Mouse (Mus musculus): ENCODE data around the gene Manf. TPM values are rescaled to one million over a fixed set of nuclear protein-coding genes. Genes with fewer than 3 reads are reported as not detected.

Gene Manf
- polyA plus RNA-seq (2016; fragmentation: Nextera tagmentation; extraction: Ambion mirVana) = 231 and 297 TPM in 2 replicates

DNA sequence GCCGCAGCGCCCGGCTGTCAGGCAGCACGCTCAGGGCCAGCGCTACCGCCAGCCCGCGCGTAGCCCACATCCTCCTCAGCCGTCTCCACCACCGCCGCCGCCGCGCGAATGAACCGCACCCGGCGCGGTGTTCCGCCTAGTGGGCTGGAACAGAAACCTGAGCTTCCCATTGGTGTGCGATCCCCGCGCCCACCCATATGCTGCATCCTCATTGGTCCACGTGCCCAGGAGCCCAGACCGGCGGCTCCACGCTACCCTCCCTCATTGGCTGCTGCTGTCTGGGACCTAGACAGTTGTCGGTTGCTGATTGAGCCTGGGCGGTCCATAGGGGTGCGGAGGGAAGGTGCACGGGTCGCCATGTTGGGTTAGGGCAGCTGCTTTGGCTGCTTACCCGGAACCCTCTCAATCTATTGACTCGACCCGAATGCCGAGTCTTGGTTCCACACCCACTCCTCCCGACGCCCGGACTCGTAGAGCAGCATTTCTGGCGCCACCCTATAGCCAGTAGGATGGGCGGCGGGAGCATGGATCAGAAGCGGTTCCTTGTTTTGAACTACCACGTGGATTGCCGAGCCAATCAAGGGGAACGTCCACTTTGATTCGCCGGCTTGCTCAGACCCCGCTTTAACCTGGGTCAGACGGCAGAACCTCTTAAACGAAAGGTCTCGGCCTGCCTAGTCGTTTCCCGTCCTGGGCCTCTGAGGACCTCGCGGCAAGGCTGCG, at the start of gene Manf:
Manf (minus strand) TSS at position 151 of the 723 bp plus-strand sequence.
- DNase-seq (ENCODE audit: low spot score) = peak; percentile 98
- Histone ChIP-seq H3K9me3 (replicated peaks) (no peaks in the 10 kb centered on the region), H3K36me3 (peaks cover 40% of the 10 kb centered on the region), H3K27me3 (ENCODE audit: low read depth, poor library complexity, severe bottlenecking) (no peaks in the 10 kb centered on the region), H3K4me3 (peak within 1 kb of the TSS; percentile 83), H3K27ac (replicated peaks) (peak within 1 kb of the TSS; percentile 94), H3K4me1 (peaks cover 54% of the 10 kb centered on the region)
- WGBS = under 1% methylated on average over 59 of the region's 59 CpGs

DNA sequence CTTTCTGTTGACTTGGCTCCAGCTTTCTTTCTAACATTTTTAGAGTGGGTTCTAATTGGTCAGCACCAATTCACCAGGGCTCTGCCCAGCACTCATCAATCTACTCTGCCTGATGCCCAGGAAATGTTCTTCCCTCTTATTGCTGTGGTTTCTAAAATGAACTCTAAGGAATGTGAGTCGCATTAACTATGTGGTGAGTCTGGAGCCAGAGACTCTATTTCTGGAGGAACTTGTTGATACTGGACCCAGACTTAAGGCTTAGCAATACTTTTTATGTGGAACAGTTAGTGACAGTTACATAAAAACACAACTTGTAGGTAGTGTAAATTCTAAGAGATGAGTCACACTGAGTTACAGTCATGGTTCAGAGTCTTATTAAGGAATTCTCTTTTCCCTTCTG, 43.2 kb upstream of the Manf start:
- H3K36me3 ChIP-seq = peaks cover 7% of the 10 kb centered on the region; the same call in 1 of the 2 replicates
- H3K4me1 ChIP-seq = no peaks in the 10 kb centered on the region
- 88% methylated on average over 1 of the region's 1 CpGs for WGBS
- H3K9me3 ChIP-seq (replicated peaks) = no peaks in the 10 kb centered on the region
- no peak overlapping the region for H3K4me3 ChIP-seq
- no peak overlapping the region for H3K27ac ChIP-seq (replicated peaks)
- DNase-seq (ENCODE audit: low spot score) = no peak
- no peaks in the 10 kb centered on the region for H3K27me3 ChIP-seq (ENCODE audit: low read depth, poor library complexity, severe bottlenecking)

GRCm38 (mm10) chr9:106914878-106915277, 23.1 kb upstream of the Manf start:
- Histone ChIP-seq H3K27me3 (ENCODE audit: low read depth, poor library complexity, severe bottlenecking) (no peaks in the 10 kb centered on the region), H3K9me3 (replicated peaks) (no peaks in the 10 kb centered on the region), H3K4me1 (no peaks in the 10 kb centered on the region), H3K27ac (replicated peaks) (no peak overlapping the region), H3K4me3 (no peak overlapping the region), H3K36me3 (no peaks in the 10 kb centered on the region)
- WGBS = 88% methylated on average over 6 of the region's 6 CpGs
- no peak for DNase-seq (ENCODE audit: low spot score)

- Histone ChIP-seq H3K4me1 (no peaks in the 10 kb centered on the region), H3K36me3 (no peaks in the 10 kb centered on the region), H3K9me3 (replicated peaks) (no peaks in the 10 kb centered on the region), H3K27me3 (ENCODE audit: low read depth, poor library complexity, severe bottlenecking) (no peaks in the 10 kb centered on the region), H3K4me3 (no peak overlapping the region), H3K27ac (replicated peaks) (no peak overlapping the region)
- DNase-seq (ENCODE audit: low spot score) = no peak
- 25% methylated on average over 1 of the region's 1 CpGs for whole genome bisulfite sequencing
Observed at GRCm38 (mm10) chr9:106913759-106914158, 22.0 kb upstream of the Manf start.

DNA sequence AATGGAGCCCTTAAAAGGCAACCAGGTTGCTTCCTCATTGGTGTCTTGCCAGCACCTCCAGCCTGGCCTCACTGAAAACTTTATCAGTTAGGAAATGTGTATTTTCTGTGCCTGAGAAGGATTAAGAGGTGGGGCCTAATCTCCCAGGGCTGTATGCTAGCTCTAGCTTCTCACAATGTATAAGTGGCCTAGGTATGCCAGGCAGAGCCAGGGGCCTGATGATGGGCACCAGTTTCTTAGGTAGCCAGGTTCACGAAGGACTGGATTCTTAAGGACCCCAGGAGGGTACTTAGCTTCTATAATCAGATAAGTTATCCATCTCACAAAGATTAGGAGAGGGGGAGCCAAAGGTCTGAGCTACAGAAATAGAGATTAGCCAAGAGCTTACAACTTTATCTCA, 19.8 kb upstream of the Manf start:
- Histone ChIP-seq H3K27me3 (ENCODE audit: low read depth, poor library complexity, severe bottlenecking) (no peaks in the 10 kb centered on the region), H3K4me1 (no peaks in the 10 kb centered on the region), H3K4me3 (no peak overlapping the region), H3K36me3 (0 out of 2 replicates have a peak, but pooled peaks cover 5% of the 10 kb centered on the region), H3K9me3 (replicated peaks) (no peaks in the 10 kb centered on the region), H3K27ac (replicated peaks) (no peak overlapping the region)
- WGBS = 91% methylated on average over 1 of the region's 1 CpGs
- DNase-seq (ENCODE audit: low spot score) = no peak

DNA sequence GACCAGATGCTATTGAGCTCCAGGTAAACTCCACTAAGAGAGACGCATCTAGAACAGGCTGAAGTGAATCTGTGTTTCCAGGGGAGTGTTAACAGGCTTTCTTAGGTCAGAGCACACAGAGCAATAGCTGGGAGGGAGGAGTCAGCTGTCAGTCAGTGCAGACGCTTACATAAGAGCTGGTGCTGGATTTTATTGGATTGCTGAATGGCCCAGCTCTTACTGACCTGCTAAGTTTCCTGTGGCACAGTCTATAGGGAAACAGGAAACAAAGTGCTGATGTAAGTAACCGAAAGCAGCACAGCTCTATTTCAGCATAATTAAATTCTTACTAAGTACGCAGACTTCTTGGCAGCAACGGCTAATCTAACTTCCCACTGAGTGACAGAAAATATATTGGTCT, 16.9 kb upstream of the Manf start:
- no peak for DNase-seq (ENCODE audit: low spot score)
- Histone ChIP-seq H3K27me3 (ENCODE audit: low read depth, poor library complexity, severe bottlenecking) (no peaks in the 10 kb centered on the region), H3K36me3 (0 out of 2 replicates have a peak, but pooled peaks cover 5% of the 10 kb centered on the region), H3K27ac (replicated peaks) (no peak overlapping the region), H3K4me3 (no peak overlapping the region), H3K9me3 (replicated peaks) (no peaks in the 10 kb centered on the region), H3K4me1 (no peaks in the 10 kb centered on the region)
- WGBS = 66% methylated on average over 5 of the region's 5 CpGs

GRCm38 (mm10) chr9:106908174-106908573, 16.4 kb upstream of the Manf start:
- 0 out of 2 replicates have a peak, but pooled peaks cover 5% of the 10 kb centered on the region for H3K36me3 ChIP-seq
- no peaks in the 10 kb centered on the region for H3K9me3 ChIP-seq (replicated peaks)
- H3K4me1 ChIP-seq = no peaks in the 10 kb centered on the region
- H3K27ac ChIP-seq (replicated peaks) = no peak overlapping the region
- no peak overlapping the region for H3K4me3 ChIP-seq
- no peak for DNase-seq (ENCODE audit: low spot score)
- no peaks in the 10 kb centered on the region for H3K27me3 ChIP-seq (ENCODE audit: low read depth, poor library complexity, severe bottlenecking)
- WGBS = 83% methylated on average over 3 of the region's 3 CpGs

DNA sequence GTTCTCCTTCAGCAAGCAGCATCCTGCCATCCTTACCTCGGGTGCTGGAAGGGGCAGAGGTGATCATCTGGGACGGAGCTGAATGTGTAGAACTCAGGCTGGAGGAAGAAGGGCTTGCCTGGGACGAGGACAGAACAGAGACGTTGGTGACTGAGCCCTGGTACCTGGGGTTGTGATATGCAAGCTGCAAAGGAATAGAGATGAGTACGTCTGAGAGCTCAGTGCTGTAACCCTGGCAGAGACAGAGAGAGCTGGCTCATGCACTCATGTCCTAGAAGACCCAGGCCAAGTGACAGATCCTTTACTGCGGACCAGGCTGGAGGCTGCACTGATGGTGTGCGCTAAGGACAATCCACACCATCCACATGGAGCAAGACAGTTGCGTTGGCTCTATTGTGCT, 14.8 kb upstream of the Manf start:
- Histone ChIP-seq H3K9me3 (replicated peaks) (no peaks in the 10 kb centered on the region), H3K36me3 (0 out of 2 replicates have a peak, but pooled peaks cover 5% of the 10 kb centered on the region), H3K27ac (replicated peaks) (no peak overlapping the region), H3K4me3 (no peak overlapping the region), H3K4me1 (no peaks in the 10 kb centered on the region), H3K27me3 (ENCODE audit: low read depth, poor library complexity, severe bottlenecking) (no peaks in the 10 kb centered on the region)
- 84% methylated on average over 8 of the region's 8 CpGs for WGBS
- DNase-seq (ENCODE audit: low spot score) = no peak

- no peak overlapping the region for H3K27ac ChIP-seq (replicated peaks)
- no peaks in the 10 kb centered on the region for H3K27me3 ChIP-seq (ENCODE audit: low read depth, poor library complexity, severe bottlenecking)
- 32% methylated on average over 1 of the region's 1 CpGs for WGBS
- H3K4me1 ChIP-seq = no peaks in the 10 kb centered on the region
- no peak for DNase-seq (ENCODE audit: low spot score)
- no peaks in the 10 kb centered on the region for H3K9me3 ChIP-seq (replicated peaks)
- H3K4me3 ChIP-seq = no peak overlapping the region
- H3K36me3 ChIP-seq = 0 out of 2 replicates have a peak, but pooled peaks cover 5% of the 10 kb centered on the region
Observed at GRCm38 (mm10) chr9:106903791-106904134, 12.0 kb upstream of the Manf start.

DNA sequence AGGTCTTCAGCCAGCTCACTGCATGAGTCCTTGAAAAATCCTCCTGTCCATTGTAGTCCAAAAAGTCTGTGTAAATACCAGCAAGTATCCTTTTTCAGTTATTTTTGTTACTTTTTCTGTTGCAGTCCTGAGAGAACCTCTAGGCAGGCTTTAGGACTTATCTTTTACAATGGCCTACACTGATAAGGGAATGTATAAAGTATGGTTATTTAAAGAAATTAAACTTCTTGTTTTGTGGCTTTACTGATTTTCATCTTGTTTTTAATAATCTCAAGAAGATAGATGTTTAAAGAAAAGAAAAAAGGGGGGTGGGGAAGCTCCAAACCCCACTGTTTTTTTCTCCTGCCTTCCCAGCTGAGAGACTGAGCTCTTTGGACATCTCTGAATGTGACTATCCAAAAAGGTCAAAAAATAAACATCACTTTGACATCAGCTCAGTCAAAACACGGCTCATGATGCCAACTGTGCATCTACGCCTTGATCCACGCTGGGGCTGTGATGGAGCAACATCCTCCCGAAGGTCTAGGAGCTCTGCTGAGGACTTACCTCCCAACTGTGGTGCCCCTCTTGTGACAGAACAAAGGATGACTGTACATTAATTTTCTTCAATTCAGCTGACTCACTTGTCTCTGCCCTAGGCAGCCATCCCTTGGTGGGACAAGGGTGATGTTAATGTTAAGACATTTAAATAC, 11.5 kb upstream of the Manf start:
- WGBS = 80% methylated on average over 4 of the region's 4 CpGs
- no peaks in the 10 kb centered on the region for H3K9me3 ChIP-seq (replicated peaks)
- H3K27me3 ChIP-seq (ENCODE audit: low read depth, poor library complexity, severe bottlenecking) = no peaks in the 10 kb centered on the region
- no peak overlapping the region for H3K27ac ChIP-seq (replicated peaks)
- 0 out of 2 replicates have a peak, but pooled peaks cover 5% of the 10 kb centered on the region for H3K36me3 ChIP-seq
- no peak for DNase-seq (ENCODE audit: low spot score)
- H3K4me1 ChIP-seq = no peaks in the 10 kb centered on the region
- no peak overlapping the region for H3K4me3 ChIP-seq

DNA sequence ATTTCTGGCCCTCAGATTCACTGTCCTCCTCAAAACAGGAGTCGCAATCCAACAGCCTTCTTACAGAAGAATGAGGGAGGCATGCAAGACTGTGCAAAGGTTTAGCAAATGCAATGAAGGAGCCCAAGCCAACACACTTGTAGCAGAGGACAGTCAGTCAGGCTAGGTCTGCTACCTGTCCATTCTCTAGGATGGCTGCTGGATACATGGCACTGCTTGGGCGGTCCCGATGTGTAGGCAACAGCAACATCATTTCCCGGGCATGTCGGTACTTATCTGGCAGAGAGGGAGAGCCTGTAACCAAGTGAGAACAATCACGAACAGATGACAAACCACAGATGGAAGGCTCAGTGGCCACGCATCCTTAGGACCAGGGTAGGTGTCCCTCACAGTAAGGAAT, 9.8 kb upstream of the Manf start:
- no peak for DNase-seq (ENCODE audit: low spot score)
- no peak overlapping the region for H3K27ac ChIP-seq (replicated peaks)
- 93% methylated on average over 7 of the region's 7 CpGs for WGBS
- no peaks in the 10 kb centered on the region for H3K9me3 ChIP-seq (replicated peaks)
- no peaks in the 10 kb centered on the region for H3K4me1 ChIP-seq
- H3K4me3 ChIP-seq = no peak overlapping the region
- no peaks in the 10 kb centered on the region for H3K27me3 ChIP-seq (ENCODE audit: low read depth, poor library complexity, severe bottlenecking)
- peaks cover under 1% of the 10 kb centered on the region; the same call in 1 of the 2 replicates for H3K36me3 ChIP-seq

- H3K27me3 ChIP-seq (ENCODE audit: low read depth, poor library complexity, severe bottlenecking) = no peaks in the 10 kb centered on the region
- H3K4me1 ChIP-seq = no peaks in the 10 kb centered on the region
- H3K36me3 ChIP-seq = peaks cover 4% of the 10 kb centered on the region; the same call in 1 of the 2 replicates
- 88% methylated on average over 1 of the region's 1 CpGs for WGBS
- no peak for DNase-seq (ENCODE audit: low spot score)
- H3K9me3 ChIP-seq (replicated peaks) = no peaks in the 10 kb centered on the region
- H3K27ac ChIP-seq (replicated peaks) = no peak overlapping the region
- H3K4me3 ChIP-seq = no peak overlapping the region
Observed at GRCm38 (mm10) chr9:106898901-106899300, 7.1 kb upstream of the Manf start.

DNA sequence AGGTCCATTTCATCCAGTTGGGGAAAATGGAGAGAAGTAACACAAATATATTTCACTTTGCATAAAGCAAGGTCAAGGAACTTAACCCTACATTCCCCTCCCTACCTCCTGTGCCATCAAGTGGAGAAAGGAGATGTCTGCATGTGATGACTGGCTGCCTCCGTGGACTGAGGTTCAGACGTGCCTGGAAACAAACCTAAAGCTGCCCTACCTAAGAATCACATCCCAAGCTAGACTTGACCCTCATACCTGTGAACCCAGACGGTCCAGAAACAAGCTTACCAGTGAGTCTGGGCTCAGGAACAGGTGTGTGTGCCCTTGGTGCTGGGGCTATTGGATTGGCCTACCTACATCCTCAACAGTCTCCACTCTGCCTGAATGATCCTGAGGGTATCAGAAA, 1.5 kb upstream of the Manf start:
- 59% methylated on average over 3 of the region's 3 CpGs for WGBS
- Histone ChIP-seq H3K27me3 (ENCODE audit: low read depth, poor library complexity, severe bottlenecking) (no peaks in the 10 kb centered on the region), H3K36me3 (peaks cover 30% of the 10 kb centered on the region), H3K4me1 (peaks cover 41% of the 10 kb centered on the region), H3K4me3 (peak overlapping the region; percentile 83), H3K27ac (replicated peaks) (peak overlapping the region; percentile 94), H3K9me3 (replicated peaks) (no peaks in the 10 kb centered on the region)
- no peak for DNase-seq (ENCODE audit: low spot score)

All from midbrain, embryonic 10.5 days (tissue).